Mouse (Mus musculus) thymus, adult 2 months (tissue): ENCODE measurements around the gene Aatf.

Experiments used
- CTCF ChIP-seq: fragments of 200-500 bp; IDR thresholded peaks from 2 replicates; pipeline ENCODE4 v1.5.1; 2012; ENCODE audit warnings: mild to moderate bottlenecking, control low read depth, low read length, moderate library complexity, borderline replicate concordance; ENCODE audit not compliant: control insufficient read depth, poor library complexity, insufficient read depth; ENCODE audit errors: extremely low read depth
- POLR2A ChIP-seq: fragments of 200-500 bp; IDR thresholded peaks from 2 replicates; pipeline ENCODE4 v1.6.1; 2012; ENCODE audit warnings: mild to moderate bottlenecking, low read length, control low read depth, moderate library complexity; ENCODE audit not compliant: control insufficient read depth, poor library complexity, insufficient read depth; ENCODE audit errors: extremely low read depth

DNA sequence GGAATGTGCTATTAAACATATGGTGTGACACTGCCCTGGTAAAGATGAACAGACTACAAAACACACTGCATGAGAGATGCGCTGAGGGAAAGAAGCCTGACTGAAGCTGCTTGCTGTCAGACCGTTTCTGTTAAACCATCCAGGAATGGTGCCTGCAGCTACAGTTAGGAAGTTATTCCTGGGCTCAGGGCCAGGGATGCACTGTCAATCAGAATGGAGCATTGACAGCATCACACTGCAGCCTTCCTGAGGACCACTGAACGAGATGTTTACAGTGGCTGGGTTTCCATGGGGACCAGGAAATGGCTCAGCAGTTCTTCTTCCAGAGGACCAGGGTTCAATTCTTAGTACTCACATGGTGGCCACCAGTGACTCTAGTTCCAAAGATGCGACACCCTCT, 102.9 kb downstream of the Aatf start:
- TF ChIP-seq CTCF (no peak), POLR2A (no peak)
